Mouse (Mus musculus) megakaryocyte, embryonic 14.5 days (primary cell): ENCODE results near the gene Dst. TPM values are rescaled to one million over a fixed set of nuclear protein-coding genes. Genes with fewer than 3 reads are reported as not detected.

Experiments
- H3K27me3 ChIP-seq: replicated peaks from 2 replicates; pipeline ENCODE3; 2012; ENCODE audit warnings: inconsistent platforms
- H3K36me3 ChIP-seq: replicated peaks from 2 replicates; pipeline ENCODE3; 2012; ENCODE audit warnings: low read length, inconsistent platforms, mixed read lengths
- H3K4me1 ChIP-seq: 2 replicates; pipeline ENCODE4 v1.6.1; 2012; ENCODE audit warnings: inconsistent platforms
- H3K4me3 ChIP-seq: replicated peaks from 2 replicates; pipeline ENCODE3; 2012; ENCODE audit warnings: moderate library complexity, mild to moderate bottlenecking, inconsistent platforms
- H3K9me3 ChIP-seq: 2 replicates; pipeline ENCODE4 v1.6.1; 2012; ENCODE audit warnings: inconsistent platforms
- FLI1 ChIP-seq: IDR thresholded peaks from 2 replicates; pipeline ENCODE4 v1.6.1; 2012; ENCODE audit warnings: low read length, inconsistent platforms, mixed read lengths
- GATA1 ChIP-seq: IDR thresholded peaks from 3 replicates; pipeline ENCODE4 v1.6.1; 2012; ENCODE audit warnings: mixed read lengths, low read length, inconsistent platforms, borderline replicate concordance
- polyA plus RNA-seq: library from polyadenylated mRNA; stranded (reverse); fragments of >175 nt; gene quantifications from 2 replicates; pipeline ENCODE4 v1.2.3, GENCODE M21; 2012; ENCODE audit warnings: low replicate concordance; ENCODE audit not compliant: insufficient read depth

Gene Dst
- polyA plus RNA-seq, 1 experiment, result 4.2 TPM

GRCm38 (mm10) chr1:33943943-33944342, 35.9 kb downstream of the Dst start:
- Histone ChIP-seq H3K27me3 (peaks cover 10% of the 10 kb centered on the region), H3K4me3 (no peak overlapping the region), H3K4me1 (no peaks in the 10 kb centered on the region), H3K36me3 (no peaks in the 10 kb centered on the region), H3K9me3 (peaks cover 3% of the 10 kb centered on the region; the same call in 1 of the 2 replicates)
- TF ChIP-seq GATA1 (no peak), FLI1 (no peak)

DNA sequence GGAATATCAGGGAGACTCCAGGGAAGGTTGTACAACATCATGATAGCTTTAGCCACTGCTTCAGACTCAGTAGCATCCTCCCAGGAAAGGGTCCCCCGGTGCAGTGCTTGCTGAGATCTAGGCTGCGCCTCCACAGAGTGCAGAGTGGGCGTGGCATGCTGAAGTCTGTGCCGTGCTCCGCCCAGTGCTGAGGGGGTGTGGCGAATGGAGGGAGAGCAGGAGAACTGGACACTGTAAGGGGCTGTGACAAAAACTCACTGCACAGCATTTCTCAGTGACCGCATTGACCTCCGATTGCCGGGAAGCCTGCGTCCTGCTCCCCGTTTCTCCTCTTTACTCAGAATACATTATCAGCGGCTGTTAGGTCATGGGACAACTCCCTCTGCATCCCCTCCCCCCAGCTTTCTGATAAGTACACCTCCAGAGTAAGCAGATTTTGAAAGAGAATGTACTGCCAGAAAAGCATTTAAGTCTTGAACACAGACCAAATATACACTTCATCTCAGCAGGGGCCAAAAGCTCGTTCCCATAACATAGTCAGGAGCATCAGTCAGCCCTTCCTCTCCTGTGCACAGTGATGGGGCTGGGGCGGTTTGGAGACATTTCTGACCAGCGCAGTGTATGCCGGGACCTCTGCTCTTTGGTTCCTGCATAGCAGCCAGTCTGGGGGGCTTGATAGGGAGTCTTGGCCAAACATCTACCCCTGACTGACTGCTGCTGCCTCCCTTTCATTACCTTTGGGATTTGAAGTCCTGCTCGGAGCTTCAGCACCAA, 37.1 kb downstream of the Dst start:
- H3K4me1 ChIP-seq, result no peaks in the 10 kb centered on the region
- TF ChIP-seq GATA1 (no peak), FLI1 (no peak)
- peak overlapping the region; percentile 21 for H3K4me3 ChIP-seq
- H3K9me3 ChIP-seq, result peaks cover 15% of the 10 kb centered on the region
- peaks cover 8% of the 10 kb centered on the region for H3K27me3 ChIP-seq
- H3K36me3 ChIP-seq, result no peaks in the 10 kb centered on the region

DNA sequence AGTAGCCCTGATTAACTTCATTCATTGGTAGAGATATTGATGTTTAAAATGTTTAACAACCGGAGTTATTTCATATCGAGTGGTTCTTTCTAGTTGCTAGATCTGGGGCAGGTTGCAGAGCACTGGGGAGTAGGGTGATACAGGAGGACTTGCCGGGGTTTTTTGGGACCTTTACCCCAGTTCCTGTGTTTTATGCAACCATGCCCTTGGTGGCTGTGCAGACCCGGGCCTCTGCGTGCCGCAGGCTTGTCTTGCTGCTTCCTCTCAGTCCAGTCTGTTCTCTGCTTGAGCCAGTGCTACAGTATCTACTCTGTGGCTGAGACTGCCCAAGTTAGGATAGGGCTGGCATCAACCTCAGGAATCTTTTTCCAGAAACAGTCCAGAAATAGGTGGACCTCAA, 37.7 kb downstream of the Dst start:
- Histone ChIP-seq H3K9me3 (peaks cover 15% of the 10 kb centered on the region), H3K4me1 (no peaks in the 10 kb centered on the region), H3K36me3 (no peaks in the 10 kb centered on the region), H3K4me3 (no peak overlapping the region), H3K27me3 (peaks cover 8% of the 10 kb centered on the region)
- TF ChIP-seq GATA1 (no peak), FLI1 (no peak)

DNA sequence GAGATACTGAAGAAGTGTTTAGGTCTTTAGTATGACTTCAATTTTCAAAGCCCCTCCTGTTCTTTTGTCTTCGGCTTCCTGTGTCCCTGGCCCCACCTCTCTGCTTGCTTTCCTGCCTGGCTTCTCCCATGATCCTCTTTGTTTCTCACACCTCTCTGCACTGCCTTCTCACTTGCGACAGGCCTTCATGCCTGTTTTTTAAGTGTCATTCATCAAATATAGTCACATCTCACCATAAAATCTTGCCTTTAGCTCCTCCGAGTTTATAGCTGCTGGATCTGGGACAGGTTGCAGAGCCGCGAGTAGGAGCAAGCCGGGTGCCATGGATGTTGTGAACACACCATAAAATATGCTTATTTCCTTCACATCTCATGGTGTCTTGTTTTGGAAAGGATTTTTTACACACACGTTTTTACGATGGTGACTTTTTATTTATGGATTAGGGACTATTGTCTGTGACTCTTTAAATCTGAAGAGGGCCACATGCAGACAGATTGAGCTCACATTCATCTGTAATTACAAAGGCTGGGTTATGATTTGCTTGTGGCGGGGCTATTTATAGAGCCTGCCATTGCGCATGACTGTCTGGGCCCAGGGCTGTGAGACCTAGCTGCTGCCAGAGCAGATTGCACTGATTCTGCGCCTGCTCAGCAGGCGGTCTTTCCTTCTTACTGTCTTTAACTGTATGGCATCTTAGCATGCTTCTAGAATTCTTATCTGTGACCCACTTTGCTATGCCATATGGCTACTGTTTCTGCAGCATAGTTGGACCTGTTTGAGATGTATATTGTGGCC, 38.8 kb downstream of the Dst start:
- H3K27me3 ChIP-seq, result peaks cover 8% of the 10 kb centered on the region
- peaks cover 15% of the 10 kb centered on the region for H3K9me3 ChIP-seq
- TF ChIP-seq GATA1 (no peak), FLI1 (no peak)
- no peaks in the 10 kb centered on the region for H3K36me3 ChIP-seq
- no peaks in the 10 kb centered on the region for H3K4me1 ChIP-seq
- no peak overlapping the region for H3K4me3 ChIP-seq

DNA sequence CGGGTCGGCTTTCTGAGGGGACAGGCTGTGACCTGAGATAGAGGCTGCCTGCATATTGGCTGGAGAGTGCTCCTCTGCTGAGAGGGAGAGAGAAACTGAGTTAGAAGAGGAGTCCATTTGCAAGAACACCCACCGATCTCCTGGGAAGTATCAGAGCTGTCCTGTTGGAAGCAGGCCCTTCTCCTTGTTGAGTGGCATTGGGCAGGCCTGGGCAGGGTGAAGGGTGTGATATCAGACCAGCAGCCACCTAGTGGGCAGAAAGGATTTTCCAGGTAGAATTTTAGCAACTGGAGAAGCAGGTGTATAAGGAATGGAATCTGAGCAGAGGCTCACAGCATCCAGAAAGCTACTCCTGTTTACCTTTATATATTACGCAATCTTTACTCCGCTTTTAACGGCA, 39.8 kb downstream of the Dst start:
- Histone ChIP-seq H3K36me3 (no peaks in the 10 kb centered on the region), H3K9me3 (peaks cover 19% of the 10 kb centered on the region), H3K4me1 (no peaks in the 10 kb centered on the region), H3K4me3 (no peak overlapping the region), H3K27me3 (peaks cover 8% of the 10 kb centered on the region)
- no peak for TF ChIP-seq FLI1
- no peak for TF ChIP-seq GATA1

DNA sequence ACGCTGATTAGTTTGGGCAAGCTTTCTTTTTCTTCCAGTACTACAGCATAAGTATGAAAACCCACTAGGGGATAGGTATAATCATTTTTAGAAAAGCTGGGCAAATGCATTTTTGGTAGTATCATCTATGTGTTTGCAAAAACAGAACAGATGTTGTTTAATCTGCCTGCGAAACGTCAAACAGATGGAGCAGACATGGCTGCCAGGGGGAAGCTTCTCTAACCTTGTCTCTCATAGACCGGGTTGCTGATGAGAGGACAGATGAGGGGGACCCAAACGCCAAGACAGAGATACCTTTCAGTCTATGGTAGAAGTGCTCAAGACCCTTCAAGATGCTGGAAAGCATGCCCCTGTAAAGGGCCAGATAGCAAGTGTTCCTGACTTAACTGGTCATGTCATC, 40.5 kb downstream of the Dst start:
- Histone ChIP-seq H3K4me3 (no peak overlapping the region), H3K27me3 (peaks cover 8% of the 10 kb centered on the region), H3K4me1 (no peaks in the 10 kb centered on the region), H3K9me3 (peaks cover 19% of the 10 kb centered on the region), H3K36me3 (no peaks in the 10 kb centered on the region)
- no peak for TF ChIP-seq GATA1
- TF ChIP-seq FLI1, result no peak

DNA sequence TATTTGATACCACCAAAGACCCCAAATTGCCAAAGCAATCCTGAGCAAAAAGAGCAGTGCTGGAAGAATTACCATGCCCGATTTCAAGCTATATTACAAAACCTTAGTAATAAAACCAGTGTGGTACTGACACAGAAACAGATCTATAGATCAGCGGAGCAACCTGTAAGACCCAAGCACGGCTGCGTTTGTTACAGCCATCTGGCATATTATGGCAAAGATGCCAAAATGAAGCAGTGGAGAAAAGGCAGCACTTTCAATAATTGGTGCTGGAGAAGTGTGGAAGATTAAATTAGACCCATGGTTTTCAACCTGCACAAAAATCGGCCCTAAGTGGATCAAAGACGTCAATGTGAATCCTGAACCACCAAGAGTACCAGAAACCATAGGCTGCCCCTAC, 47.6 kb downstream of the Dst start:
- TF ChIP-seq GATA1 (no peak), FLI1 (no peak)
- H3K27me3 ChIP-seq, result peaks cover 1% of the 10 kb centered on the region
- no peak overlapping the region for H3K4me3 ChIP-seq
- no peaks in the 10 kb centered on the region for H3K36me3 ChIP-seq
- peaks cover 7% of the 10 kb centered on the region; the same call in 1 of the 2 replicates for H3K9me3 ChIP-seq
- H3K4me1 ChIP-seq, result no peaks in the 10 kb centered on the region

DNA sequence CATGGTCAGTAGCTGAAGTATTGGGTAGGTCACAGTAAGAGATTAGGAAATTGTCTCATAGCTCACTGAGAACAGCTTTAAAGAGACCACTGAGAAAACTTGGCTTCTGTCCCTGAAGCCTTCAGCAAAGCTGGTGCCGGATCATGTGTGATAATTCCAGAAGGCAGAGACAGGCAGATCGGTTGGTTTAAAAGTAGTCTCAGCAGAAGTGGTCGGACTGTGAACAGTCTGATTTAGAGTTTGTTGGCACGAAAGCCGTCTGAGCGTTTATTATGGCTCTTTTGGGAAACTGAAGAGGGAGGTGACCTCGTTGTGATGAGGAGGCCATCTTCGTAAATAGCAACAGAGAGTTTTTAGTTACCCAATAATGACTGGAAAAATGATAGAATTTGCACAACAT, 52.4 kb downstream of the Dst start:
- no peak for TF ChIP-seq GATA1
- no peak for TF ChIP-seq FLI1
- Histone ChIP-seq H3K36me3 (no peaks in the 10 kb centered on the region), H3K27me3 (peaks cover 7% of the 10 kb centered on the region), H3K9me3 (peaks cover 4% of the 10 kb centered on the region; the same call in 1 of the 2 replicates), H3K4me3 (no peak overlapping the region), H3K4me1 (peaks cover 3% of the 10 kb centered on the region; the same call in 1 of the 2 replicates)

- peaks cover 3% of the 10 kb centered on the region; the same call in 1 of the 2 replicates for H3K4me1 ChIP-seq
- peak overlapping the region; percentile 10 for H3K4me3 ChIP-seq
- peaks cover 7% of the 10 kb centered on the region; the same call in 1 of the 2 replicates for H3K9me3 ChIP-seq
- peaks cover 11% of the 10 kb centered on the region for H3K27me3 ChIP-seq
- TF ChIP-seq FLI1 (no peak), GATA1 (no peak)
- H3K36me3 ChIP-seq, result no peaks in the 10 kb centered on the region
These were observed 56.6 kb downstream of the Dst start for GRCm38 (mm10) chr1:33964643-33965042.

DNA sequence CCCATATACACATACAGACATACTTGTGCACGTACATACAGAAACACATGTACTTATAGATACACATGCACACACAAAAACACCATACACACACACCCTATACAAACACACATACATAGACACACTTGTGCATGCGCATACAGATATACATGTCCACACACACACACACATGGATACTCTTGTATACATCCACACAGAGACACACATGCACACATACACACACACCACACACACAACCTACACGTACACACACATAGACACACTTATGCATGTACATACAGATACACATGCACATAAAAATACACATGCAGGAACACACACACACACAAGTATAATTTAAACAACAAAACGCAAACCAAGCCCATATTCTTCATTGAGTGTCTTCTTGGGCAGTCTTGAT, 57.8 kb downstream of the Dst start:
- Histone ChIP-seq H3K4me3 (no peak overlapping the region), H3K27me3 (peaks cover 15% of the 10 kb centered on the region), H3K9me3 (peaks cover 7% of the 10 kb centered on the region; the same call in 1 of the 2 replicates), H3K4me1 (peaks cover 3% of the 10 kb centered on the region; the same call in 1 of the 2 replicates), H3K36me3 (no peaks in the 10 kb centered on the region)
- TF ChIP-seq FLI1 (no peak), GATA1 (no peak)
